Mouse (Mus musculus): Measurements from ENCODE around the gene Ncf1.

GRCm38 (mm10) chr5:134236796-134237195 is 7.4 kb upstream of the Ncf1 start:
- TF ChIP-seq POLR2A (IDR thresholded peaks at IDR 0.05; ENCODE audit: borderline replicate concordance, insufficient read depth, low read length) (no peak), CTCF (IDR thresholded peaks at IDR 0.05; ENCODE audit: borderline replicate concordance, insufficient read depth, low read depth, low read length) (no peak)

Measured in cerebellum, adult 2 months (tissue).